In the genomic region with DNA sequence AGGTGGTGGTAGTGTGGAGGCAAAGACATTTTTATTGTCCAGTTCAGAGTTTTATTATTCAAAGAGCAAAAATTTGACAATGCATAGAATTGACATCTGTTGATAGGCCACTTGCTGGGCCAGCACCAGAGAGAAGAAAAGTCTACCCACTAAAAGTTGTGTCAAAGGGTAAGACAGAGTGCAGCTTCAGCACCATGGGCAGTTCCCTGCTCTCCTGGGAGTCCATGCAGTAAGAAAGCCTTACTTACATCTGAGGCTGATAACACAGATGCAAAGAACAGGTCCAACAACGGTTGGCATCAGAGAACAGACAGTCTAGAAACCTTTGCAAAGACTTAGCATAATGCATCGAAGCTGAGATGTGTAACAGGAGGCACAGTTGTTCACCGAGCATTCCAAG, we compare ENCODE assay signal across 1 mouse cellular context.
TF ChIP-seq lines count a peak whose summit lies in the region.

No protein-coding gene starts in this region.

TF ChIP-seq in CH12.LX, 34 proteins besides CTCF, POLR2A, EP300 and RAD21 (continued from another document):
- TF ChIP-seq MXI1 (IDR thresholded peaks at IDR 0.05; ENCODE audit: low read depth, low read length) = no peak
- no peak for TF ChIP-seq TBP (conservative IDR thresholded peaks at IDR 0.05; ENCODE audit: low read depth, low read length)
- TF ChIP-seq NRF1 (IDR thresholded peaks at IDR 0.05; ENCODE audit: low read depth, low read length) = no peak
- TF ChIP-seq PAX5 (IDR thresholded peaks at IDR 0.05; ENCODE audit: low read length) = no peak
- no peak for TF ChIP-seq ELF1 (IDR thresholded peaks at IDR 0.05; ENCODE audit: low read depth, low read length)
- TF ChIP-seq ETS1 (conservative IDR thresholded peaks at IDR 0.05; ENCODE audit: low read depth, low read length) = no peak
- TF ChIP-seq POLR2AphosphoS2 (IDR thresholded peaks at IDR 0.05; ENCODE audit: low read depth, low read length) = no peak
